Comparison of ENCODE assay signal across 27 mouse cellular contexts in the genomic region with DNA sequence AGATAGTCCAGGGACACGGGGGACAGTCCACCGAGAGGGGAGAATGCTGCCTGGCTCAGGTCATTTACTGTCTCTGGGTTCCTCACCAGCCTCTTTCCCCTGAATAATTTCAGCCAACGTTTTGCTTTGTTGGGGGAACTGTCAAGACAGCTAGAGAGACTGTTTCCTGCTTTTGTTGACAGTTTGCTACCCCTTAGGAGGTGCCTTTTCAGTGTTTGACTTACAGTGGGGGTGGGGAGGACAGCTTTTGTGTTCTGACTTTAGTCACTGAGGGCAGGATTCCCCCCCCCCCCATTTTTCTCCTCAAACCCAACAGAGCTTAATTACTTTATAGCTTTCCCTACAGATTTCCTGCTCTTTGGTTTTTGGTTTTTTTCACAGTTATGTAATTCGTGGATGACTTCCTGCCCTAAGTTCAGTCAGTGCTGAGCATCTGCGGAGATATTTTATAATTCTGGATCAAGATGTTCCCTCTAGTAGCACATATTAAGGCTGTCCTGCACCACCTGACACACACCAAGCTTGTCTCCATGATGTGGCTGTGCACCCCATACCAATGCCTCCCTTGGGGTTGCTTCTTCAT. TPM values are rescaled to one million over a fixed set of nuclear protein-coding genes. Genes with fewer than 3 reads are reported as not detected.
DNase-seq lines count a peak whose midpoint lies in the region; ATAC-seq and TF ChIP-seq lines count a peak whose summit lies in the region.
"Had no signal": no experiment of that assay in that cellular context is flagged by ENCODE, and none has a peak within 500 bp of the region (broad histone marks: within the 10 kb centered on the region; RNA-seq: fewer than 3 reads in every experiment).

No protein-coding gene starts in this region.

- peaks cover 80% of the 10 kb centered on the region for H3K4me1 ChIP-seq in G1E (ENCODE audit: insufficient read depth, low read depth, low read length)
- H3K4me1 ChIP-seq in intestine, postnatal 0 days (replicated peaks; ENCODE audit: control insufficient read depth, insufficient read depth, low read length) = 0 out of 2 replicates have a peak, but pooled peaks cover 3% of the 10 kb centered on the region
- peaks cover 19% of the 10 kb centered on the region for H3K4me1 ChIP-seq in midbrain, embryonic 10.5 days
- H3K4me1 ChIP-seq: embryonic facial prominence, embryonic 15.5 days; limb, embryonic 13.5 days; lung, embryonic 15.5 days; midbrain, embryonic 12.5 days; neural tube, embryonic 13.5 days had no signal

- no peak overlapping the region for H3K27ac ChIP-seq in intestine, postnatal 0 days (ENCODE audit: low read depth, low read length)
- H3K27ac ChIP-seq in midbrain, embryonic 10.5 days (replicated peaks) = no peak overlapping the region
- H3K27ac ChIP-seq: embryonic facial prominence, embryonic 15.5 days; forebrain, embryonic 10.5 days; hindbrain, embryonic 10.5 days; limb, embryonic 13.5 days; liver, embryonic 13.5 days; lung, embryonic 15.5 days; midbrain, embryonic 12.5 days; neural tube, embryonic 13.5 days had no signal

- H3K4me3 ChIP-seq in G1E (ENCODE audit: low read depth, low read length) = peak overlapping the region; percentile 65; the same call in 1 of the 2 replicates
- no peak overlapping the region for H3K4me3 ChIP-seq in intestine, postnatal 0 days (ENCODE audit: low read depth, low read length)
- no peak overlapping the region for H3K4me3 ChIP-seq in midbrain, embryonic 10.5 days
- H3K4me3 ChIP-seq: embryonic facial prominence, embryonic 15.5 days; forebrain, embryonic 10.5 days; hindbrain, embryonic 10.5 days; limb, embryonic 13.5 days; liver, embryonic 13.5 days; lung, embryonic 15.5 days; midbrain, embryonic 12.5 days; neural tube, embryonic 13.5 days had no signal

- 35% methylated on average over 5 of the region's 5 CpGs for WGBS in intestine, postnatal 0 days
- 55% methylated on average over 5 of the region's 5 CpGs for WGBS in midbrain, embryonic 10.5 days

- H3K9me3 ChIP-seq in G1E (replicated peaks) = no peaks in the 10 kb centered on the region
- H3K9me3 ChIP-seq in intestine, postnatal 0 days (ENCODE audit: control insufficient read depth) = no peaks in the 10 kb centered on the region
- no peaks in the 10 kb centered on the region for H3K9me3 ChIP-seq in midbrain, embryonic 10.5 days (replicated peaks)
- H3K9me3 ChIP-seq: embryonic facial prominence, embryonic 15.5 days; forebrain, embryonic 10.5 days; hindbrain, embryonic 10.5 days; limb, embryonic 13.5 days; liver, embryonic 13.5 days; lung, embryonic 15.5 days; midbrain, embryonic 12.5 days; neural tube, embryonic 13.5 days had no signal

- no peak for ATAC-seq in G1E (ENCODE audit: extremely low read depth, insufficient number of reproducible peaks, low FRiP score, poor library complexity, severe bottlenecking)
- ATAC-seq in inflammation-experienced regulatory T-cells, adult 6 months = peak; percentile 57
- no peak for ATAC-seq in intestine, postnatal 0 days

- DNase-seq in heart, adult 11 months = peak; percentile 90
- DNase-seq in heart, postnatal 4 days = no peak
- peak; percentile 24 for DNase-seq in CD4-positive helper T cell, adult 2 months (ENCODE audit: low read depth, low spot score)
- DNase-seq in G1E (ENCODE audit: low spot score) = no peak
- DNase-seq in cerebellum, adult 9-10 months = no peak
- DNase-seq in midbrain, embryonic 10.5 days (ENCODE audit: low spot score) = no peak
- DNase-seq: cerebellum, postnatal 10 days; liver, embryonic 13.5 days; right cerebral cortex, adult 18-20 months had no signal

- H3K4me2 ChIP-seq in intestine, postnatal 0 days (replicated peaks; ENCODE audit: low read depth) = no peak overlapping the region
- H3K4me2 ChIP-seq: embryonic facial prominence, embryonic 15.5 days; limb, embryonic 13.5 days; lung, embryonic 15.5 days; midbrain, embryonic 12.5 days; neural tube, embryonic 13.5 days had no signal

- no peaks in the 10 kb centered on the region for H3K27me3 ChIP-seq in G1E (ENCODE audit: insufficient read depth, low read length)
- H3K27me3 ChIP-seq in intestine, postnatal 0 days (replicated peaks; ENCODE audit: control insufficient read depth, insufficient read depth, low read length) = no peaks in the 10 kb centered on the region
- H3K27me3 ChIP-seq in midbrain, embryonic 10.5 days (ENCODE audit: low read depth, poor library complexity, severe bottlenecking) = no peaks in the 10 kb centered on the region
- H3K27me3 ChIP-seq: lung, embryonic 15.5 days; midbrain, embryonic 12.5 days; neural tube, embryonic 13.5 days had no signal

- H3K9ac ChIP-seq in intestine, postnatal 0 days (ENCODE audit: low read depth, low read length) = no peak overlapping the region
- H3K9ac ChIP-seq: embryonic facial prominence, embryonic 15.5 days; limb, embryonic 13.5 days; liver, embryonic 13.5 days; lung, embryonic 15.5 days; midbrain, embryonic 12.5 days; neural tube, embryonic 13.5 days had no signal

- no peaks in the 10 kb centered on the region for H3K36me3 ChIP-seq in G1E (replicated peaks)
- no peaks in the 10 kb centered on the region for H3K36me3 ChIP-seq in intestine, postnatal 0 days (ENCODE audit: control insufficient read depth, insufficient read depth)
- H3K36me3 ChIP-seq in midbrain, embryonic 10.5 days = no peaks in the 10 kb centered on the region
- H3K36me3 ChIP-seq: embryonic facial prominence, embryonic 15.5 days; forebrain, embryonic 10.5 days; hindbrain, embryonic 10.5 days; limb, embryonic 13.5 days; liver, embryonic 13.5 days; lung, embryonic 15.5 days; midbrain, embryonic 12.5 days; neural tube, embryonic 13.5 days had no signal

- no peak for TF ChIP-seq CTCF in G1E (IDR thresholded peaks at IDR 0.05; ENCODE audit: low read depth, low read length)
- TF ChIP-seq CTCF in intestine, postnatal 0 days (IDR thresholded peaks at IDR 0.05; ENCODE audit: low read depth) = no peak

RNA-seq across cellular contexts. Expression of gene Spg11, which starts 8.7 kb away (rescaled TPM):
- total RNA-seq in heart, postnatal 4 days (2021) = 10 to 100 TPM; 12.2 TPM
- total RNA-seq in G1E (2014; fragmentation: Nextera tagmentation) (10.4 and 15.5 TPM in 2 replicates), G1E (2017) (9.9 and 10.7 TPM in 2 replicates)
- polyA plus RNA-seq in G1E (2012) = 1.1 TPM in 2 replicates
- polyA plus RNA-seq in inflammation-experienced regulatory T-cells, adult 6 months (2017; shearing (Covaris generic)) = 1 to 10 TPM; 5.6 to 6.8 (median 6.3) TPM
- 3.7 and 3.8 TPM in 2 replicates for polyA plus RNA-seq in intestine, postnatal 0 days (2015; fragmentation: Nextera tagmentation; extraction: Ambion mirVana)
- 10.7 and 11.8 TPM in 2 replicates for polyA plus RNA-seq in midbrain, embryonic 10.5 days (2016; fragmentation: Nextera tagmentation; extraction: Ambion mirVana)

RNA-seq across cellular contexts. Expression of gene B2m, which starts 20.6 kb away (rescaled TPM):
- total RNA-seq in heart, postnatal 4 days (2021) = 100 to 1,000 TPM; 114 to 125 TPM
- total RNA-seq in G1E (2014; fragmentation: Nextera tagmentation) = 996 and 1,120 TPM in 2 replicates
- 2,007 and 2,025 TPM in 2 replicates for total RNA-seq in G1E (2017)
- 28.8 and 29.6 TPM in 2 replicates for polyA plus RNA-seq in G1E (2012)
- polyA plus RNA-seq in inflammation-experienced regulatory T-cells, adult 6 months (2017; shearing (Covaris generic)) = over 10,000 TPM in 1 of 3 experiments, 1,000 to 10,000 TPM in 2; 8,524 to 10,037 (median 9,865) TPM
- 2,008 and 2,179 TPM in 2 replicates for polyA plus RNA-seq in intestine, postnatal 0 days (2015; fragmentation: Nextera tagmentation; extraction: Ambion mirVana)
- 101 and 106 TPM in 2 replicates for polyA plus RNA-seq in midbrain, embryonic 10.5 days (2016; fragmentation: Nextera tagmentation; extraction: Ambion mirVana)

RNA-seq across cellular contexts. Expression of gene Trim69, which starts 33.6 kb away (rescaled TPM):
- total RNA-seq in heart, postnatal 4 days (2021) = not detected
- total RNA-seq in G1E (2014; fragmentation: Nextera tagmentation) (not detected in 2 replicates), G1E (2017) (not detected in 2 replicates)
- polyA plus RNA-seq in G1E (2012) = not detected in 2 replicates
- polyA plus RNA-seq in inflammation-experienced regulatory T-cells, adult 6 months (2017; shearing (Covaris generic)) = under 1 TPM in 2 of 3 experiments, not detected in 1; 0.26 to 0.33 TPM
- 0.10 TPM in 1 of 2 replicates, not detected in the other for polyA plus RNA-seq in intestine, postnatal 0 days (2015; fragmentation: Nextera tagmentation; extraction: Ambion mirVana)
- not detected in 2 replicates for polyA plus RNA-seq in midbrain, embryonic 10.5 days (2016; fragmentation: Nextera tagmentation; extraction: Ambion mirVana)
- total RNA-seq: adrenal gland, postnatal 4 days; gastrocnemius, adult 18-20 months; granulocyte monocyte progenitor cell, adult 5-6 weeks; layer of hippocampus, adult 18-20 months; layer of hippocampus, postnatal 25 days; left cerebral cortex, postnatal 10 days had no signal
- polyA plus RNA-seq: embryonic facial prominence, embryonic 15.5 days; forebrain, embryonic 10.5 days; hindbrain, embryonic 10.5 days; kidney, embryonic 14.5 days; limb, embryonic 13.5 days; liver, embryonic 13.5 days; lung, embryonic 15.5 days; midbrain, embryonic 12.5 days; neural tube, embryonic 13.5 days had no signal

RNA-seq across cellular contexts. Expression of gene Patl2, which starts 59.1 kb away (rescaled TPM):
- total RNA-seq in heart, postnatal 4 days (2021) = not detected
- total RNA-seq in G1E (2014; fragmentation: Nextera tagmentation) (1.1 and 1.9 TPM in 2 replicates), G1E (2017) (13.7 and 14.5 TPM in 2 replicates)
- polyA plus RNA-seq in G1E (2012) = 0.04 and 0.09 TPM in 2 replicates
- under 1 TPM in 2 of 3 experiments, not detected in 1; 0.22 to 0.40 TPM for polyA plus RNA-seq in inflammation-experienced regulatory T-cells, adult 6 months (2017; shearing (Covaris generic))
- polyA plus RNA-seq in intestine, postnatal 0 days (2015; fragmentation: Nextera tagmentation; extraction: Ambion mirVana) = 0.04 and 0.05 TPM in 2 replicates
- polyA plus RNA-seq in midbrain, embryonic 10.5 days (2016; fragmentation: Nextera tagmentation; extraction: Ambion mirVana) = not detected in 2 replicates
- total RNA-seq: gastrocnemius, adult 18-20 months; granulocyte monocyte progenitor cell, adult 5-6 weeks; layer of hippocampus, adult 18-20 months; layer of hippocampus, postnatal 25 days had no signal
- polyA plus RNA-seq: forebrain, embryonic 10.5 days; heart, embryonic 14.5 days; hindbrain, embryonic 10.5 days; kidney, embryonic 14.5 days; limb, embryonic 13.5 days; lung, embryonic 15.5 days; midbrain, embryonic 12.5 days; neural tube, embryonic 13.5 days; small intestine, adult 2 months had no signal

RNA-seq across cellular contexts. Expression of gene Terb2, which starts 59.2 kb away (rescaled TPM):
- total RNA-seq in heart, postnatal 4 days (2021) = not detected
- total RNA-seq in G1E (2014; fragmentation: Nextera tagmentation) = not detected in 2 replicates
- not detected in 2 replicates for total RNA-seq in G1E (2017)
- polyA plus RNA-seq in G1E (2012) = not detected in 2 replicates
- not detected for polyA plus RNA-seq in inflammation-experienced regulatory T-cells, adult 6 months (2017; shearing (Covaris generic))
- not detected in 2 replicates for polyA plus RNA-seq in intestine, postnatal 0 days (2015; fragmentation: Nextera tagmentation; extraction: Ambion mirVana)
- not detected in 2 replicates for polyA plus RNA-seq in midbrain, embryonic 10.5 days (2016; fragmentation: Nextera tagmentation; extraction: Ambion mirVana)
- total RNA-seq: adrenal gland, postnatal 4 days; gastrocnemius, adult 18-20 months; granulocyte monocyte progenitor cell, adult 5-6 weeks; layer of hippocampus, adult 18-20 months; layer of hippocampus, postnatal 25 days; left cerebral cortex, postnatal 10 days had no signal
- polyA plus RNA-seq: embryonic facial prominence, embryonic 15.5 days; forebrain, embryonic 10.5 days; heart, embryonic 14.5 days; hindbrain, embryonic 10.5 days; kidney, embryonic 14.5 days; limb, embryonic 13.5 days; liver, embryonic 13.5 days; lung, embryonic 15.5 days; midbrain, embryonic 12.5 days; neural tube, embryonic 13.5 days; small intestine, adult 2 months had no signal

Comparison
In these comparisons a context has a peak if more than half of its experiments do, and no peak if none do; other contexts are left out.
1. DNase-seq: peak in heart, adult 11 months (single experiment) and CD4-positive helper T cell, adult 2 months (single experiment); none in heart, postnatal 4 days (single experiment), G1E (single experiment), cerebellum, adult 9-10 months (single experiment) and midbrain, embryonic 10.5 days (single experiment).
2. RNA of gene B2m, which starts 20.6 kb away (polyA plus RNA-seq): 8,524 to 10,037 TPM in inflammation-experienced regulatory T-cells, adult 6 months and 2,008 to 2,179 TPM in intestine, postnatal 0 days; 101 to 106 TPM in midbrain, embryonic 10.5 days and 28.8 to 29.6 TPM in G1E; every median in the first group is over 10 times any median in the second.